Mouse (Mus musculus): ENCODE results near the gene 4930519P11Rik. TPM values are rescaled to one million over a fixed set of nuclear protein-coding genes. Genes with fewer than 3 reads are reported as not detected.

Gene 4930519P11Rik
- total and polyA plus RNA-seq, 3 experiments: 0.22 TPM; not detected in 2

GRCm38 (mm10) chr2:154632203-154632780 is 19.1 kb upstream of the 4930519P11Rik start:
- H3K9me3 ChIP-seq (replicated peaks; ENCODE audit: insufficient read depth, low read length): no peaks in the 10 kb centered on the region
- no peaks in the 10 kb centered on the region for H3K79me2 ChIP-seq (ENCODE audit: control insufficient read depth, insufficient read depth, low read length, poor library complexity)
- peak overlapping the region; percentile 89 for H3K27ac ChIP-seq (ENCODE audit: control insufficient read depth, low read depth, low read length)
- peaks cover 8 to 12% of the 10 kb centered on the region in 2 experiments for H3K4me1 ChIP-seq (ENCODE audit: control insufficient read depth in 1 of 2, insufficient read depth in 2 of 2, low read length in 2 of 2)
- H3K9ac ChIP-seq (ENCODE audit: control insufficient read depth, low read depth, low read length, poor library complexity, severe bottlenecking): peak overlapping the region; percentile 53
- DNase-seq (ENCODE audit: low read depth, low spot score): peak; percentile 60
- peak overlapping the region; percentile 17 to 25; a peak in 3 of 4 replicates for H3K4me3 ChIP-seq (ENCODE audit: control insufficient read depth in 1 of 2, insufficient read depth in 1 of 2, low read depth in 2 of 2, low read length in 2 of 2)
- no peaks in the 10 kb centered on the region for H3K27me3 ChIP-seq (ENCODE audit: control insufficient read depth in 1 of 2, insufficient read depth in 2 of 2, low read length in 2 of 2)
- H3K36me3 ChIP-seq (ENCODE audit: control insufficient read depth in 1 of 2, insufficient read depth in 2 of 2, low read length in 2 of 2): peaks cover 0 to 6% of the 10 kb centered on the region in 2 experiments; a peak in 1 of 4 replicates
- TF ChIP-seq SMC3 (IDR thresholded peaks at IDR 0.05; ENCODE audit: low read depth, low read length): no peak
- no peak for TF ChIP-seq HCFC1 (IDR thresholded peaks at IDR 0.05; ENCODE audit: low read depth, low read length)
- TF ChIP-seq CHD1 (IDR thresholded peaks at IDR 0.05; ENCODE audit: low read depth, low read length): no peak
- TF ChIP-seq GABPA (IDR thresholded peaks at IDR 0.05; ENCODE audit: low read depth, low read length): no peak
- peak; percentile 34 to 36; a peak in 1 of 4 replicates for TF ChIP-seq EP300 (IDR thresholded peaks at IDR 0.05; ENCODE audit: low read depth in 1 of 2, low read length in 2 of 2)
- peak; percentile 46; the same call in 1 of the 2 replicates for TF ChIP-seq MAX (IDR thresholded peaks at IDR 0.05; ENCODE audit: low read length)
- no peak for TF ChIP-seq MYB (IDR thresholded peaks at IDR 0.05; ENCODE audit: low read depth, low read length)
- TF ChIP-seq POLR2A (IDR thresholded peaks at IDR 0.05; ENCODE audit: control insufficient read depth in 1 of 2, insufficient read depth in 1 of 2, low read depth in 1 of 2, low read length in 2 of 2, poor library complexity in 1 of 2): peak in 1 of 2 experiments; percentile 23; a peak in 1 of 4 replicates
- TF ChIP-seq ETS1 (IDR thresholded peaks at IDR 0.05; ENCODE audit: low read depth, low read length): no peak
- TF ChIP-seq SIN3A (IDR thresholded peaks at IDR 0.05; ENCODE audit: low read length): peak; percentile 51; the same call in 1 of the 2 replicates
- TF ChIP-seq MAFK (IDR thresholded peaks at IDR 0.05; ENCODE audit: borderline replicate concordance, low read depth, low read length): no peak
- no peak for TF ChIP-seq BHLHE40 (IDR thresholded peaks at IDR 0.05; ENCODE audit: borderline replicate concordance, low read depth, low read length)
- TF ChIP-seq GATA1 (IDR thresholded peaks at IDR 0.05; ENCODE audit: low read depth, low read length): peak; percentile 34; the same call in 1 of the 2 replicates
- peak; percentile 35; the same call in 1 of the 2 replicates for TF ChIP-seq MXI1 (IDR thresholded peaks at IDR 0.05; ENCODE audit: low read depth, low read length)

DNA sequence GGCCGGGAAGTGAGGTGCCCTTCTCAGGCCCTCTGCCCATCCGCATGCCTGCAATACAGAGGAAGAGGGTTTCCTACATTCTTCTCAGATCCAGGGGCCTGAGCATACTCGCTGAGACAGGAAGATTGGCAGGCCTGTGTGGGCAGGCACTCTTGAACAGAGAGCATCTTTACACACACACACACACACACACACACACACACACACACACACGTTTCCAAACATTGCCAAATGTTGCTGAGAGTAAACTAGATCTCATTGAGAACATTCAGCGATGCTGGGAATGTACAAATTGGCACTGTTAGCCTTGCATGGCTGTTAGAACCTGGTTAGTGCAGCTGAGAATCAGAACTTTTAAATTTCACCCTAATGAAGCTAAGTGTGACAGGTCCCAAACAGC is 17.3 kb upstream of the 4930519P11Rik start:
- H3K9ac ChIP-seq (ENCODE audit: control insufficient read depth, low read depth, low read length, poor library complexity, severe bottlenecking): no peak overlapping the region
- TF ChIP-seq CHD1 (IDR thresholded peaks at IDR 0.05; ENCODE audit: low read depth, low read length) (no peak), JUND (IDR thresholded peaks at IDR 0.05; ENCODE audit: low read depth, low read length) (no peak), USF2 (IDR thresholded peaks at IDR 0.05; ENCODE audit: borderline replicate concordance in 1 of 2, insufficient read depth in 1 of 2, low read depth in 1 of 2, low read length in 2 of 2) (no peak), HCFC1 (IDR thresholded peaks at IDR 0.05; ENCODE audit: low read depth, low read length) (no peak), TAL1 (IDR thresholded peaks at IDR 0.05; ENCODE audit: low read length) (no peak), ETS1 (IDR thresholded peaks at IDR 0.05; ENCODE audit: low read depth, low read length) (no peak), ZMIZ1 (IDR thresholded peaks at IDR 0.05; ENCODE audit: low read depth, low read length) (no peak)
- DNase-seq (ENCODE audit: low read depth, low spot score): no peak
- H3K9me3 ChIP-seq (replicated peaks; ENCODE audit: insufficient read depth, low read length): no peaks in the 10 kb centered on the region
- H3K4me1 ChIP-seq (ENCODE audit: control insufficient read depth in 1 of 2, insufficient read depth in 2 of 2, low read length in 2 of 2): peaks cover 8 to 12% of the 10 kb centered on the region in 2 experiments
- no peaks in the 10 kb centered on the region for H3K79me2 ChIP-seq (ENCODE audit: control insufficient read depth, insufficient read depth, low read length, poor library complexity)
- H3K27ac ChIP-seq (ENCODE audit: control insufficient read depth, low read depth, low read length): no peak overlapping the region
- H3K36me3 ChIP-seq (ENCODE audit: control insufficient read depth in 1 of 2, insufficient read depth in 2 of 2, low read length in 2 of 2): peaks cover 0 to 6% of the 10 kb centered on the region in 2 experiments; a peak in 1 of 4 replicates
- no peak overlapping the region for H3K4me3 ChIP-seq (ENCODE audit: control insufficient read depth in 1 of 2, insufficient read depth in 1 of 2, low read depth in 2 of 2, low read length in 2 of 2)
- H3K27me3 ChIP-seq (ENCODE audit: control insufficient read depth in 1 of 2, insufficient read depth in 2 of 2, low read length in 2 of 2): no peaks in the 10 kb centered on the region

Data from MEL (cell line).